In the genomic region with DNA sequence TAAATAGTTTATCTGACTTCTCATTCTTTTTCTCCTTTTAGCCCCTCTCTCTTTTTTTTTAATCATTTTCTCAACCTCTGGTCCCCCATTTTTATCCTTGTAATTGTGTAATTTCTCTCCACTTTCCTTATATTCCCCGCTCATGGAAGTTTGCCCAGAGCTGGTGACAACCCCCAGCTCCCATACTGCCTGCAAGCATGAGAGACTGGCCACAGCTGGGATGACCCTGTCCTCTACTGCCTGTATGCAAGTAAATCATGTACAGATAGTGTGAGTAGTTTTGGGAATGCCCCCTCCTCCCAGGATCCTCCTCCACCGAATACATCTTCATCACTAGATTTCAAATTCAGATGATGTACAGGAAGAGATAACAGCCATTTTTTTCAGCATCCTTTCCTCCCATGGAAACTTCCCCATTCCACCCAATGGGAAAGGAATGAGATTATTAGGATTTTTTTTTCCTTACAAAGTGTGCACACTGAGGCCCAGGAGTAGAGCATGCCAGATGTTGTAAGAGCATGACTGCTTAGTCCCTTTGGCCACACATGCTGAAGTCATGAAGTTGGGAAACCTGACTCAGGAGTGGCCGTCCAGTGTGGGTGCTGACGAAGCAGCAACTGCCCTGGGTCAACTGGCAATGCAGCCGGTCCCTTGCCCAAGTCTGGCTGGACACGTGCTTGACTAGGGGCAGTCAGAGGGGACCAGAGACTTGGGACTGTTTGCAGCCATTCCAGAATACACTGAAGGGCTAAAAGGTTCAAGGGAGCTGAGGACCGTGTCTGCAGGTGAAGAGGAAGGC, we compare ENCODE assay signal across 13 mouse cellular contexts.
DNase-seq lines count a peak whose midpoint lies in the region; ATAC-seq and TF ChIP-seq lines count a peak whose summit lies in the region.
"Had no signal": no experiment of that assay in that cellular context is flagged by ENCODE, and none has a peak within 500 bp of the region (broad histone marks: within the 10 kb centered on the region; RNA-seq: fewer than 3 reads in every experiment).

No protein-coding gene starts in this region.

- no peak for TF ChIP-seq EP300 in heart, adult 2 months (IDR thresholded peaks at IDR 0.05; ENCODE audit: insufficient read depth, low read depth, low read length)

- H3K4me1 ChIP-seq in heart, adult 2 months (ENCODE audit: control insufficient read depth, insufficient read depth, low read length): no peaks in the 10 kb centered on the region; the same call in 1 of the 2 replicates
- H3K4me1 ChIP-seq in lung, embryonic 15.5 days: peaks cover 21% of the 10 kb centered on the region

- no peaks in the 10 kb centered on the region for H3K27me3 ChIP-seq in heart, adult 2 months (ENCODE audit: control insufficient read depth, insufficient read depth, low read length)
- no peaks in the 10 kb centered on the region for H3K27me3 ChIP-seq in lung, embryonic 15.5 days

- no peak overlapping the region for H3K9ac ChIP-seq in heart, adult 2 months (ENCODE audit: low read depth, low read length)
- no peak overlapping the region for H3K9ac ChIP-seq in lung, embryonic 15.5 days
- H3K9ac ChIP-seq: hindbrain, embryonic 14.5 days; neural tube, embryonic 15.5 days had no signal

- H3K79me2 ChIP-seq in heart, adult 2 months (replicated peaks; ENCODE audit: control insufficient read depth, insufficient read depth, low read length): no peaks in the 10 kb centered on the region

- DNase-seq in heart, adult 2 months: peak; percentile 22 to 38
- DNase-seq in heart, postnatal 10 days: no peak
- DNase-seq in lung, postnatal 10 days: no peak
- DNase-seq in 3T3-L1 (ENCODE audit: low read depth, low spot score): peak; percentile 2
- peak; percentile 37 for DNase-seq in adrenal gland, postnatal 25 days
- DNase-seq in thymus, postnatal 0 days (ENCODE audit: low spot score): no peak
- DNase-seq: cerebellum, postnatal 10 days had no signal

- no peak for TF ChIP-seq CTCF in heart, adult 2 months (IDR thresholded peaks at IDR 0.05)

- no peaks in the 10 kb centered on the region for H3K9me3 ChIP-seq in lung, embryonic 15.5 days
- H3K9me3 ChIP-seq: neural tube, embryonic 15.5 days had no signal

- no peak overlapping the region for H3K4me3 ChIP-seq in heart, adult 2 months
- no peak overlapping the region for H3K4me3 ChIP-seq in lung, embryonic 15.5 days
- H3K4me3 ChIP-seq: neural tube, embryonic 15.5 days had no signal

- no peaks in the 10 kb centered on the region for H3K36me3 ChIP-seq in heart, adult 2 months (ENCODE audit: control insufficient read depth, insufficient read depth, low read length)
- no peaks in the 10 kb centered on the region for H3K36me3 ChIP-seq in lung, embryonic 15.5 days
- H3K36me3 ChIP-seq: neural tube, embryonic 15.5 days had no signal

- no peak overlapping the region for H3K4me2 ChIP-seq in lung, embryonic 15.5 days
- H3K4me2 ChIP-seq: hindbrain, embryonic 14.5 days; neural tube, embryonic 15.5 days had no signal

- no peak for TF ChIP-seq POLR2A in heart, adult 2 months (IDR thresholded peaks at IDR 0.05; ENCODE audit: insufficient read depth, low read depth, low read length)

- intact Hi-C loops in heart, adult 2 months (cut with DNase I): no loop called here
- intact Hi-C loops in heart, postnatal 10 days (cut with DNase I): no loop called here

- WGBS in heart, adult 2 months: 67% methylated on average over 7 of the region's 7 CpGs
- WGBS in lung, embryonic 15.5 days: 39% methylated on average over 7 of the region's 7 CpGs

- no peak overlapping the region for H3K27ac ChIP-seq in heart, adult 2 months
- no peak overlapping the region for H3K27ac ChIP-seq in lung, embryonic 15.5 days
- H3K27ac ChIP-seq: hindbrain, embryonic 14.5 days; kidney, postnatal 0 days; neural tube, embryonic 15.5 days had no signal

- ATAC-seq in lung, embryonic 15.5 days (ENCODE audit: borderline replicate concordance, extremely low read depth, low FRiP score, low TSS enrichment): peak; percentile 64; the same call in 1 of the 2 replicates
- no peak for ATAC-seq in erythroid progenitor cell, adult 5-6 weeks (replicated peaks; ENCODE audit: low FRiP score, poor library complexity, severe bottlenecking)
- ATAC-seq: activated CD4-positive, CD25-positive, alpha-beta regulatory T cell, adult 4 months had no signal

Comparison
In these comparisons a context has a peak if more than half of its experiments do, and no peak if none do; other contexts are left out.
1. DNase-seq: peak in heart, adult 2 months (2 of 2), 3T3-L1 (single experiment) and adrenal gland, postnatal 25 days (single experiment); none in heart, postnatal 10 days (0 of 2), lung, postnatal 10 days (single experiment) and thymus, postnatal 0 days (single experiment).